Mouse (Mus musculus) CH12.LX (cell line): ENCODE measurements around the gene Ak8. TPM values are rescaled to one million over a fixed set of nuclear protein-coding genes. Genes with fewer than 3 reads are reported as not detected.
A peak's percentile ranks its signal among the peaks of the same experiment; 100 is the strongest.

Experiments used
- DNase-seq: peaks from one replicate; pipeline ENCODE4 v3.0.0-alpha.2; 2013; ENCODE audit errors: extremely low read depth
- H3K27ac ChIP-seq: 2 replicates; pipeline ENCODE4 v1.5.1; 2012; ENCODE audit warnings: low read depth, mild to moderate bottlenecking, control low read depth, moderate library complexity; ENCODE audit not compliant: insufficient read depth
- H3K27me3 ChIP-seq: replicated peaks from 2 replicates; pipeline ENCODE3; 2012; ENCODE audit warnings: inconsistent platforms
- H3K36me3 ChIP-seq, 2 experiments: replicated peaks in 1 of 2; 2 replicates each; pipeline versions ENCODE3 to v1.6.1; 2012; ENCODE audit warnings: inconsistent platforms in 1 of 2, low read length in 1 of 2, mild to moderate bottlenecking in 1 of 2, mixed read lengths in 1 of 2, moderate library complexity in 1 of 2; ENCODE audit not compliant: control insufficient read depth in 1 of 2, insufficient read depth in 1 of 2
- H3K4me1 ChIP-seq, 2 experiments: 2 replicates each; pipeline ENCODE4 v1.6.1; 2012; ENCODE audit warnings: inconsistent platforms in 1 of 2, moderate library complexity in 1 of 2; ENCODE audit not compliant: insufficient read depth in 2 of 2, control insufficient read depth in 1 of 2
- H3K4me2 ChIP-seq: 2 replicates; pipeline ENCODE4 v1.6.1; 2012; ENCODE audit warnings: low read depth, mild to moderate bottlenecking, control low read depth; ENCODE audit not compliant: poor library complexity, insufficient read depth, severe bottlenecking
- H3K4me3 ChIP-seq, 3 experiments: fragments of 150-350 bp in 1 of 3; sonication (generic) in 1 of 3; replicated peaks in 1 of 3; 2 replicates each; pipeline versions ENCODE3 to v1.5.1; 2011 to 2012; ENCODE audit warnings: low read depth in 2 of 3, low read length in 2 of 3, mild to moderate bottlenecking in 2 of 3, moderate library complexity in 2 of 3, control low read depth in 1 of 3, improper control_type of control experiment in 1 of 3, inconsistent platforms in 1 of 3, mixed read lengths in 1 of 3; ENCODE audit not compliant: poor library complexity in 1 of 3
- H3K79me2 ChIP-seq: replicated peaks from 2 replicates; pipeline ENCODE4 v1.6.1; 2012; ENCODE audit warnings: mild to moderate bottlenecking, moderate library complexity; ENCODE audit not compliant: control insufficient read depth, poor library complexity, insufficient read depth, severe bottlenecking; ENCODE audit errors: extremely low read depth
- H3K9ac ChIP-seq: 2 replicates; pipeline ENCODE4 v1.6.1; 2012; ENCODE audit warnings: low read depth, mild to moderate bottlenecking, control low read depth, moderate library complexity; ENCODE audit not compliant: insufficient read depth
- H3K9me3 ChIP-seq: replicated peaks from 2 replicates; pipeline ENCODE3; 2012; ENCODE audit warnings: low read length, inconsistent platforms, mixed read lengths
- BHLHE40 ChIP-seq: IDR thresholded peaks from 2 replicates; pipeline ENCODE4 v1.6.1; 2011; ENCODE audit warnings: mild to moderate bottlenecking, low read depth, low read length, improper control_type of control experiment
- CHD1 ChIP-seq: IDR thresholded peaks from 2 replicates; pipeline ENCODE4 v1.6.1; 2012; ENCODE audit warnings: low read depth, low read length, improper control_type of control experiment, inconsistent platforms
- E2F4 ChIP-seq: IDR thresholded peaks from 2 replicates; pipeline ENCODE4 v1.6.1; 2011; ENCODE audit warnings: low read depth, low read length, improper control_type of control experiment; ENCODE audit not compliant: insufficient replicate concordance
- GABPA ChIP-seq: IDR thresholded peaks from 2 replicates; pipeline ENCODE4 v1.6.1; 2012; ENCODE audit warnings: low read depth, low read length, improper control_type of control experiment, inconsistent platforms; ENCODE audit not compliant: insufficient replicate concordance
- HCFC1 ChIP-seq: IDR thresholded peaks from 2 replicates; pipeline ENCODE4 v1.6.1; 2012; ENCODE audit warnings: low read depth, mild to moderate bottlenecking, inconsistent platforms, low read length, improper control_type of control experiment
- IRF4 ChIP-seq: IDR thresholded peaks from 2 replicates; pipeline ENCODE4 v1.6.1; 2014; ENCODE audit warnings: low read depth, mild to moderate bottlenecking, inconsistent platforms, low read length, improper control_type of control experiment
- JUND ChIP-seq: conservative IDR thresholded peaks from 2 replicates; pipeline ENCODE4 v1.6.1; 2011; ENCODE audit warnings: low read depth, low read length, improper control_type of control experiment
- KAT2A ChIP-seq: IDR thresholded peaks from 2 replicates; pipeline ENCODE4 v1.6.1; 2012; ENCODE audit warnings: low read length, improper control_type of control experiment, inconsistent platforms; ENCODE audit not compliant: insufficient replicate concordance
- MAZ ChIP-seq: IDR thresholded peaks from 2 replicates; pipeline ENCODE4 v1.6.1; 2012; ENCODE audit warnings: low read depth, mild to moderate bottlenecking, inconsistent platforms, low read length, improper control_type of control experiment, moderate library complexity
- MEF2A ChIP-seq: IDR thresholded peaks from 2 replicates; pipeline ENCODE4 v1.6.1; 2014; ENCODE audit warnings: low read depth, mild to moderate bottlenecking, inconsistent platforms, low read length, improper control_type of control experiment, borderline replicate concordance
- POLR2AphosphoS2 ChIP-seq: IDR thresholded peaks from 2 replicates; pipeline ENCODE4 v1.6.1; 2011; ENCODE audit warnings: low read depth, low read length, improper control_type of control experiment
- SMC3 ChIP-seq: IDR thresholded peaks from 2 replicates; pipeline ENCODE4 v1.6.1; 2011; ENCODE audit warnings: low read depth, low read length, improper control_type of control experiment
- TBP ChIP-seq: conservative IDR thresholded peaks from 2 replicates; pipeline ENCODE4 v1.6.1; 2011; ENCODE audit warnings: low read depth, low read length, improper control_type of control experiment
- TCF12 ChIP-seq: IDR thresholded peaks from 2 replicates; pipeline ENCODE4 v1.6.1; 2014; ENCODE audit warnings: low read depth, mild to moderate bottlenecking, inconsistent platforms, low read length, improper control_type of control experiment
- UBTF ChIP-seq: IDR thresholded peaks from 2 replicates; pipeline ENCODE4 v1.6.1; 2012; ENCODE audit warnings: low read depth, mild to moderate bottlenecking, inconsistent platforms, low read length, improper control_type of control experiment, moderate library complexity
- USF1 ChIP-seq: IDR thresholded peaks from 2 replicates; pipeline ENCODE4 v1.6.1; 2014; ENCODE audit warnings: low read depth, mild to moderate bottlenecking, inconsistent platforms, low read length, improper control_type of control experiment
- ZC3H11A ChIP-seq: IDR thresholded peaks from 2 replicates; pipeline ENCODE4 v1.6.1; 2012; ENCODE audit warnings: low read depth, mild to moderate bottlenecking, inconsistent platforms, low read length, improper control_type of control experiment
- ZNF384 ChIP-seq: IDR thresholded peaks from 2 replicates; pipeline ENCODE4 v1.6.1; 2012; ENCODE audit warnings: low read depth, low read length, improper control_type of control experiment, inconsistent platforms
- dilution Hi-C: fragments of 300-500 bp; cut with MboI; formaldehyde crosslinking; loops from 2 replicates; pipeline ENCODE4 v1.14.3; 2020; ENCODE audit warnings: low sequenced_read_pairs; ENCODE audit not compliant: extremely low pct_unique_long_range_greater_than_20kb, extremely low pct_ligation_motif_present
- in situ Hi-C: fragments of 300-500 bp; cut with MboI; formaldehyde crosslinking; loops from 3 replicates; pipeline ENCODE4 v1.14.3; 2019; ENCODE audit warnings: low sequenced_read_pairs, low pct_ligation_motif_present, low pct_unique_long_range_greater_than_20kb, mixed read lengths
- polyA plus RNA-seq: library from polyadenylated mRNA; unstranded; fragments of >175 nt; gene quantifications from 2 replicates; pipeline ENCODE4 v1.2.1, GENCODE M21; 2012; ENCODE audit warnings: low read depth; ENCODE audit not compliant: insufficient read length
- total RNA-seq, 2 experiments: library from RNA; depleted of rRNA; stranded (reverse); fragments of 300-350 nt in 1 of 2; fragments of >200 nt in 1 of 2; gene quantifications; 2 replicates each; pipeline ENCODE4 v1.2.3; 2012 to 2014

Gene Ak8
- total and polyA plus RNA-seq, 3 experiments, result 0.55 to 4.9 (median 1.1) TPM

GRCm38 (mm10) chr2:28699361-28700335 is at the start of gene Ak8, which contains the start of gene Spaca9 (continued):
- TF ChIP-seq TCF12, result peak; percentile 51

- in situ Hi-C loops (no loop called here), dilution Hi-C loops (no loop called here)
- Histone ChIP-seq H3K27me3 (no peaks in the 10 kb centered on the region), H3K27ac (no peak overlapping the region), H3K36me3 (peaks cover 0 to 22% of the 10 kb centered on the region in 2 experiments), H3K9me3 (no peaks in the 10 kb centered on the region), H3K4me2 (no peak overlapping the region), H3K79me2 (peaks cover 3% of the 10 kb centered on the region; the same call in 1 of the 2 replicates), H3K9ac (no peak overlapping the region), H3K4me1 (peaks cover 0 to 20% of the 10 kb centered on the region in 2 experiments; a peak in 2 of 4 replicates), H3K4me3 (no peak overlapping the region)
- DNase-seq, result no peak
- TF ChIP-seq E2F4 (no peak), USF1 (no peak), GABPA (no peak), KAT2A (no peak), HCFC1 (no peak), MAZ (no peak), TBP (no peak), SMC3 (no peak), BHLHE40 (no peak), MEF2A (no peak), ZC3H11A (no peak), CHD1 (no peak), ZNF384 (no peak), UBTF (no peak), JUND (no peak), POLR2AphosphoS2 (no peak), IRF4 (no peak)
Observed at GRCm38 (mm10) chr2:28650526-28650925, 49.4 kb upstream of the Ak8 start.
